Mouse (Mus musculus) heart, embryonic 10.5 days (tissue): ENCODE measurements around the gene Cd70. TPM values are rescaled to one million over a fixed set of nuclear protein-coding genes. Genes with fewer than 3 reads are reported as not detected.

Experiments used
- DNase-seq: peaks from one replicate; pipeline ENCODE4 v3.0.0-alpha.2; 2017; ENCODE audit warnings: low spot score
- H3K27ac ChIP-seq: fragments of 300-500 bp; sonication (generic); 2 replicates; pipeline ENCODE4 v1.5.1; 2016; ENCODE audit warnings: mild to moderate bottlenecking
- H3K27me3 ChIP-seq: fragments of 300-500 bp; sonication (generic); 2 replicates; pipeline ENCODE4 v1.6.1; 2016; ENCODE audit warnings: mild to moderate bottlenecking; ENCODE audit not compliant: poor library complexity, insufficient read depth, severe bottlenecking
- H3K36me3 ChIP-seq: fragments of 300-500 bp; sonication (generic); 2 replicates; pipeline ENCODE4 v1.6.1; 2016; ENCODE audit warnings: mild to moderate bottlenecking, moderate library complexity
- H3K4me1 ChIP-seq: fragments of 300-500 bp; sonication (generic); 2 replicates; pipeline ENCODE4 v1.6.1; 2016; ENCODE audit warnings: mild to moderate bottlenecking
- H3K4me3 ChIP-seq: fragments of 300-500 bp; sonication (generic); 2 replicates; pipeline ENCODE4 v1.5.1; 2016; ENCODE audit warnings: mild to moderate bottlenecking, moderate library complexity
- H3K9me3 ChIP-seq: fragments of 300-500 bp; sonication (generic); 2 replicates; pipeline ENCODE4 v1.6.1; 2016; ENCODE audit warnings: mild to moderate bottlenecking, moderate library complexity
- WGBS: fragments of 180-500 bp; shearing (Covaris S2); methylation state at CpG from one replicate; pipeline ENCODE4 v1.1.7; 2016; 5-methylcytosine and 5-hydroxymethylcytosine counted together
- polyA plus RNA-seq: library from polyadenylated mRNA; unstranded; fragments of >200 nt; fragmentation: Nextera tagmentation; extraction: Ambion mirVana; gene quantifications from 2 replicates; pipeline ENCODE4 v1.2.1, GENCODE M21; 2016

Cd70 gene
- polyA plus RNA-seq, result not detected in 2 replicates

- 4% methylated on average over 38 of the region's 39 CpGs for WGBS
- 0 out of 2 replicates have a peak, but pooled peaks cover 3% of the 10 kb centered on the region for H3K9me3 ChIP-seq
- no peak for DNase-seq
- H3K4me3 ChIP-seq, result peak within 1 kb of the TSS; percentile 49
- peaks cover 5% of the 10 kb centered on the region for H3K4me1 ChIP-seq
- H3K36me3 ChIP-seq, result no peaks in the 10 kb centered on the region
- H3K27me3 ChIP-seq, result peaks cover 65% of the 10 kb centered on the region
- H3K27ac ChIP-seq, result no peak within 1 kb of the TSS
Observed at GRCm38 (mm10) chr17:57148994-57149803, at the start of gene Cd70. Gene Cd70, minus strand, starts transcription at chr17:57149777.

- no peak overlapping the region for H3K27ac ChIP-seq
- no peaks in the 10 kb centered on the region for H3K9me3 ChIP-seq
- H3K4me1 ChIP-seq, result no peaks in the 10 kb centered on the region
- no peaks in the 10 kb centered on the region for H3K27me3 ChIP-seq
- DNase-seq, result no peak
- H3K4me3 ChIP-seq, result no peak overlapping the region
- H3K36me3 ChIP-seq, result no peaks in the 10 kb centered on the region
- WGBS, result 69% methylated on average over 3 of the region's 3 CpGs
Observed at GRCm38 (mm10) chr17:57198252-57198651, 48.7 kb upstream of the Cd70 start.

DNA sequence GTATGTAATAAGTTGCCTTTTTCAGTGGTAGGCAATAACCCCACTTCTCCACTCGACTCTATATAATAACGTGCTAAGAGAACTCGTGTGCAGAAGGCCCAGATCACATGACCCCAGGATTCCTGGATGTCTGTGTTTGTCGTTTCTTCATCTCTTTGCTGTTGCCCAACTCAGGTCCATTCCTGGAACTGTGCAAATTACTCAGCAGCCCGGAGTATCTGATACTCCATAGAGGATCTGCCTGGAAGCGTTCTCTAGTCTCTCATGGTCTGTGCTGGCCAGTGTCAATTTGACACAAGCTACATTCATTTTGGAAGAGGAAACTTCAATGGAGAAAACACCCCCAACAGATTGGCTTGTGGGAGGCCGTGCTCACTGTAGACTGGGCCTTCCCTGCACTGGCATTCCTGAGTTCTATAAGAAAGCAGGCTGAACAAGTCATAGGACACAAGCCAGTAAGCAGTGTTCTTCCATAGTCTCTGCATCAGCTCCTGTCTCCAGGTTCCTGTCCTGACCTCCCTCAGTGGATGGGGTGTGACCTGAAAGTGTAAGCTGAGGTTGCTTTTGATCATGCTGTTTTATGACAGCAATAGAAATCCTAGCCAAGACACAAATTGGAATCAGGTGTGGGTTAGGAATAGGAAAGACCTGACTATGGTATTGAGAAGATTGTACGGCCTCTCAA lies 45.9 kb upstream of the Cd70 start:
- DNase-seq, result no peak
- Histone ChIP-seq H3K4me3 (no peak overlapping the region), H3K4me1 (no peaks in the 10 kb centered on the region), H3K9me3 (no peaks in the 10 kb centered on the region), H3K27ac (no peak overlapping the region), H3K27me3 (no peaks in the 10 kb centered on the region), H3K36me3 (no peaks in the 10 kb centered on the region)
- WGBS, result 77% methylated on average over 8 of the region's 8 CpGs

GRCm38 (mm10) chr17:57194771-57195170 lies 45.2 kb upstream of the Cd70 start:
- WGBS, result 79% methylated on average over 3 of the region's 3 CpGs
- no peak for DNase-seq
- H3K36me3 ChIP-seq, result no peaks in the 10 kb centered on the region
- no peak overlapping the region for H3K4me3 ChIP-seq
- no peak overlapping the region for H3K27ac ChIP-seq
- H3K9me3 ChIP-seq, result no peaks in the 10 kb centered on the region
- no peaks in the 10 kb centered on the region for H3K27me3 ChIP-seq
- H3K4me1 ChIP-seq, result no peaks in the 10 kb centered on the region

GRCm38 (mm10) chr17:57194041-57194507 lies 44.5 kb upstream of the Cd70 start, which contains the start of gene Tnfsf14:
Gene Tnfsf14, minus strand, starts transcription at chr17:57194177.
- Histone ChIP-seq H3K4me1 (no peaks in the 10 kb centered on the region), H3K27me3 (no peaks in the 10 kb centered on the region), H3K4me3 (no peak within 1 kb of the TSS), H3K9me3 (no peaks in the 10 kb centered on the region), H3K27ac (no peak within 1 kb of the TSS), H3K36me3 (no peaks in the 10 kb centered on the region)
- no peak for DNase-seq
- 74% methylated on average over 11 of the region's 11 CpGs for WGBS

GRCm38 (mm10) chr17:57188510-57189192 lies 39.1 kb upstream of the Cd70 start:
- no peaks in the 10 kb centered on the region for H3K36me3 ChIP-seq
- no peak overlapping the region for H3K27ac ChIP-seq
- H3K9me3 ChIP-seq, result no peaks in the 10 kb centered on the region
- no peak overlapping the region for H3K4me3 ChIP-seq
- no peak for DNase-seq
- no peaks in the 10 kb centered on the region for H3K27me3 ChIP-seq
- no peaks in the 10 kb centered on the region for H3K4me1 ChIP-seq
- WGBS, result 72% methylated on average over 12 of the region's 12 CpGs

GRCm38 (mm10) chr17:57185641-57186040 lies 36.1 kb upstream of the Cd70 start:
- 54% methylated on average over 2 of the region's 2 CpGs for WGBS
- no peaks in the 10 kb centered on the region for H3K9me3 ChIP-seq
- H3K4me1 ChIP-seq, result no peaks in the 10 kb centered on the region
- H3K36me3 ChIP-seq, result no peaks in the 10 kb centered on the region
- no peak for DNase-seq
- no peak overlapping the region for H3K4me3 ChIP-seq
- no peak overlapping the region for H3K27ac ChIP-seq
- no peaks in the 10 kb centered on the region for H3K27me3 ChIP-seq

DNA sequence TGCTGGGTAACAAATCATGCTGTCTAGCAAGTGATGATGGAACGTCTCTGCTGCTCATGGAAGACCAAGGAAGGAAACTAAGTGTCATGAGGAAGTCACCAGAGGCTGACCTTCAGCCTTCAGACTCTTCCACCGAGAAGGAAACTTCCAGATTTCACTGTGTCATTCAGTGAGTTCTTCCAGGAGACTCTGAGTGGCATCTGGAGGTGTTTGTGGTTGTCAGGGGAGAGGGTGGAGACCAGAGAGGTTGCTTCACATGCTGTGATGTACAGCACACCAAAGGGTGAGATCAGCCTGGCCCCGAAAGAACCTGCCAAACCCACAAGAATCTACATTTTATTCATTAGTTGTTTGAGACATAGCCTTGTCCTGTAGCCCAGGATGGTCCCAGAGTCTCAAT lies 33.3 kb upstream of the Cd70 start:
- H3K4me1 ChIP-seq, result no peaks in the 10 kb centered on the region
- DNase-seq, result no peak
- no peaks in the 10 kb centered on the region for H3K9me3 ChIP-seq
- no peaks in the 10 kb centered on the region for H3K36me3 ChIP-seq
- WGBS, result 62% methylated on average over 3 of the region's 3 CpGs
- no peak overlapping the region for H3K4me3 ChIP-seq
- no peaks in the 10 kb centered on the region for H3K27me3 ChIP-seq
- H3K27ac ChIP-seq, result no peak overlapping the region

- 33% methylated on average over 8 of the region's 8 CpGs for WGBS
- 0 out of 2 replicates have a peak, but pooled peaks cover 6% of the 10 kb centered on the region for H3K27me3 ChIP-seq
- H3K36me3 ChIP-seq, result no peaks in the 10 kb centered on the region
- no peak overlapping the region for H3K27ac ChIP-seq
- H3K9me3 ChIP-seq, result no peaks in the 10 kb centered on the region
- no peak overlapping the region for H3K4me3 ChIP-seq
- DNase-seq, result no peak
- H3K4me1 ChIP-seq, result no peaks in the 10 kb centered on the region
Observed at GRCm38 (mm10) chr17:57180363-57180762, 30.8 kb upstream of the Cd70 start.

- Histone ChIP-seq H3K27ac (no peak overlapping the region), H3K4me3 (no peak overlapping the region), H3K4me1 (no peaks in the 10 kb centered on the region), H3K27me3 (0 out of 2 replicates have a peak, but pooled peaks cover 6% of the 10 kb centered on the region), H3K9me3 (no peaks in the 10 kb centered on the region), H3K36me3 (no peaks in the 10 kb centered on the region)
- no peak for DNase-seq
- 44% methylated on average over 4 of the region's 4 CpGs for WGBS
Observed at GRCm38 (mm10) chr17:57173351-57173750, 23.8 kb upstream of the Cd70 start.

- no peak for DNase-seq
- no peaks in the 10 kb centered on the region for H3K9me3 ChIP-seq
- no peak overlapping the region for H3K4me3 ChIP-seq
- no peak overlapping the region for H3K27ac ChIP-seq
- H3K36me3 ChIP-seq, result no peaks in the 10 kb centered on the region
- H3K4me1 ChIP-seq, result no peaks in the 10 kb centered on the region
- WGBS, result 72% methylated on average over 5 of the region's 5 CpGs
- 0 out of 2 replicates have a peak, but pooled peaks cover 6% of the 10 kb centered on the region for H3K27me3 ChIP-seq
Observed at GRCm38 (mm10) chr17:57172378-57172777, 22.8 kb upstream of the Cd70 start.

DNA sequence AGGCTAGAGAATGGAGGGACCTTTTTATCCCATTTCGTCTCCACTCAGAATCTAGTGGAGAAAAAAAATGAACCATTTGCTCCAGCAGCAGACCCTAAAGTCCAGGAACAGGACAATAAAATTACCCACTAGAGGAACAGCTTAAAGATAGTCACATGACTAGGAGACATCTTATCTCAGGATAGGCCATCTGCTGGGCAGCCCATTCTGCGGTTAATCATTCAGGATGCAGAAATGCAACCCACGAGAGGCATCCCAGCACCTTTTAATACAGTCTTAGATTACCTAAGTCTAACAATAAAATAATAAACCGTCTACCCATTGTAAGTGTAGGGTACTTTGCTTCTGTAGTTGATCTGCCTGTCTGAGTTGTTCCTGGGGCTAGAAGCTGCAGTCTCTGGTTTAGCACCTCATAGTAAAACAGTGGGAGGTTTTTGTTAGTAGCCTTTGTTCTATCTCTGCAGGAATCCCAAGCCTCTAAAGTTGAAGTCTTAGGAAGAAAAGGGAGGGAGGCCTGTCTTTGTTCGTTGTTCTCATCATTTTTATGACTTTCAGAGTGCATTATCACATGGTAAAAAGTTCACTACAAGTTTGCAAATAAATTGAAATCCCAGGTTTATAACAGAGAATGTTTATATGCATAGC lies 21.2 kb upstream of the Cd70 start:
- H3K27me3 ChIP-seq, result peaks cover 6% of the 10 kb centered on the region
- DNase-seq, result no peak
- no peak overlapping the region for H3K27ac ChIP-seq
- H3K4me1 ChIP-seq, result 0 out of 2 replicates have a peak, but pooled peaks cover 3% of the 10 kb centered on the region
- H3K9me3 ChIP-seq, result no peaks in the 10 kb centered on the region
- no peak overlapping the region for H3K4me3 ChIP-seq
- no peaks in the 10 kb centered on the region for H3K36me3 ChIP-seq
- WGBS, result 49% methylated on average over 5 of the region's 5 CpGs
